Mouse (Mus musculus) G1E (cell line): Measurements from ENCODE around the gene Rab15.

Experiments
- CTCF ChIP-seq: IDR thresholded peaks from 2 replicates; pipeline ENCODE4 v1.5.1; 2012; ENCODE audit warnings: low read depth, low read length, inconsistent platforms, mixed read lengths
- POLR2AphosphoS5 ChIP-seq: IDR thresholded peaks from 2 replicates; pipeline ENCODE4 v1.6.1; 2012; ENCODE audit warnings: low read depth, low read length, inconsistent platforms; ENCODE audit not compliant: insufficient replicate concordance
- TAL1 ChIP-seq: conservative IDR thresholded peaks from 2 replicates; pipeline ENCODE4 v1.6.1; 2012; ENCODE audit warnings: low read depth, low read length, inconsistent platforms, mixed read lengths

DNA sequence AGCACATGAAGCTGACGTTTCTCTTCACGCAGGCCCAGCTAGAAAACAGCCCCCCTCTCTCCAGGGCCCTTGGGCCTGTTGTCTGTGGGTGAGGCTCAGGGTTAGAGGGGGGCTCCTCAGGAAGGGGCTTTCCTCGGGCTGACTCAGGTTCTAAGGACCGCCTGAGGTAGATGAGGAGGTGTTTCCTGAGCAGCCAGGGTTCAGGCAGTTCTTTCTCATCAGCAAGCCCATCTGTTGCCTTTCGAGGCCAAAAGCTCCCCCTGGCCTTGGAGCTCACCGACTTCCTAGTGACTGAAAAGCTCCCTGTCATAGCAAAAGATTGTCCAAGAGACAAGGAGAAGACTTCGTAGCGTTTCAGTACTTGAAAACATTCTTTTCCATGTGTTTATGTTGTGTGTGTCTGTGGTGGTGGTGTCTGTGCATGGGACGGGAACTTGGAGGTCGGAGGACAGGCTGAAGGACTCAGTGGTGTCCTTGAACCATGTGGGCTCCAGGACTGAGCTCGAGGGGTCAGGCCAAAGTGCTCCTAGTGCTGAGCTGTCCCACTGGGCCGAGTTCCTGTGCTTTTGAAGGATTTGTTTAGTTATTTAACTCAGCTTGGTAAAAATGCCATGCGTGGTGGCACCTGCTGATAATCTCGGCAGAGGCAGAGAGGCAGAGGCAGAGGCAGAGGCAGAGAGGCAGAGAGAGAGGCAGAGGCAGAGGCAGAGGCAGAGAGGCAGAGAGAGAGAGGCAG is 45.9 kb upstream of the Rab15 start:
- TF ChIP-seq CTCF (no peak), POLR2AphosphoS5 (no peak), TAL1 (no peak)
